10 mouse cellular contexts compared by ENCODE assay signal in the genomic region with DNA sequence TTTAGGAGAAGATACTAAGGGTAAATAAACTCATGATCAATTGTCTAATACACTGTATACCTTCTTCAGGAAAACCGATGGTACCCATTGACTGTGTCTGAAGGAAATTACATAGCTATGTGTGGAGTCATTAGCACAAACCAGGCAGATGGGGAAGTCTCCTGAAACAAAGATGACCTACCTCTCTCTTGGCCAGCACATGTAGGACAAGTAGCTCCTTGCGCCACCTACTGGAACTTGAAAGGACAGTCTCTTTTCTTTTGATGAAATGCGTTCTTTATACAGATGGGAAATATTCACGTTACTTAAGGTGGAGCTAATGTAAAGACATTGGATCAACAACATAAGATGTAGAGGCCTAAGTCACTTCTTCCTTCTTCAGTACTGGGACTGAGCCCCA. TPM values are rescaled to one million over a fixed set of nuclear protein-coding genes. Genes with fewer than 3 reads are reported as not detected.
DNase-seq lines count a peak whose midpoint lies in the region; ATAC-seq and TF ChIP-seq lines count a peak whose summit lies in the region.
"Had no signal": no experiment of that assay in that cellular context is flagged by ENCODE, and none has a peak within 500 bp of the region (broad histone marks: within the 10 kb centered on the region; RNA-seq: fewer than 3 reads in every experiment).

No protein-coding gene starts in this region.

- TF ChIP-seq CTCF in kidney, postnatal 0 days (IDR thresholded peaks at IDR 0.05; ENCODE audit: low read depth) = peak; percentile 92
- TF ChIP-seq CTCF in midbrain, postnatal 0 days (IDR thresholded peaks at IDR 0.05) = peak; percentile 83

- H3K4me2 ChIP-seq in hindbrain, embryonic 11.5 days (replicated peaks; ENCODE audit: low read depth, low read length) = no peak overlapping the region
- no peak overlapping the region for H3K4me2 ChIP-seq in hindbrain, embryonic 16.5 days (ENCODE audit: low read length)
- H3K4me2 ChIP-seq in kidney, postnatal 0 days (ENCODE audit: low read length) = no peak overlapping the region
- H3K4me2 ChIP-seq in midbrain, postnatal 0 days (ENCODE audit: low read depth, low read length, poor library complexity, severe bottlenecking) = no peak overlapping the region
- H3K4me2 ChIP-seq: embryonic facial prominence, embryonic 13.5 days had no signal

- H3K9ac ChIP-seq in hindbrain, embryonic 11.5 days (ENCODE audit: low read depth, low read length) = no peak overlapping the region
- no peak overlapping the region for H3K9ac ChIP-seq in hindbrain, embryonic 16.5 days (ENCODE audit: low read depth, low read length)
- no peak overlapping the region for H3K9ac ChIP-seq in kidney, postnatal 0 days (ENCODE audit: low read depth, low read length)
- no peak overlapping the region for H3K9ac ChIP-seq in midbrain, postnatal 0 days (replicated peaks; ENCODE audit: low read length, poor library complexity, severe bottlenecking)
- H3K9ac ChIP-seq: embryonic facial prominence, embryonic 13.5 days had no signal

- no peak overlapping the region for H3K27ac ChIP-seq in hindbrain, embryonic 11.5 days (ENCODE audit: low read depth, low read length)
- H3K27ac ChIP-seq in hindbrain, embryonic 16.5 days (ENCODE audit: low read depth, low read length) = no peak overlapping the region
- H3K27ac ChIP-seq in kidney, postnatal 0 days = no peak overlapping the region
- no peak overlapping the region for H3K27ac ChIP-seq in midbrain, postnatal 0 days (ENCODE audit: low read depth, low read length)
- H3K27ac ChIP-seq: embryonic facial prominence, embryonic 13.5 days; macrophage had no signal

- H3K9me3 ChIP-seq in hindbrain, embryonic 11.5 days (ENCODE audit: control insufficient read depth, low read length) = no peaks in the 10 kb centered on the region
- no peaks in the 10 kb centered on the region for H3K9me3 ChIP-seq in hindbrain, embryonic 16.5 days (ENCODE audit: control insufficient read depth, low read length)
- no peaks in the 10 kb centered on the region for H3K9me3 ChIP-seq in kidney, postnatal 0 days (replicated peaks; ENCODE audit: low read length)
- H3K9me3 ChIP-seq in midbrain, postnatal 0 days (ENCODE audit: low read length) = no peaks in the 10 kb centered on the region
- H3K9me3 ChIP-seq: embryonic facial prominence, embryonic 13.5 days had no signal

- peak; percentile 83 for DNase-seq in hindbrain, embryonic 11.5 days (ENCODE audit: low spot score)
- DNase-seq in B cell, adult 2 months = peak; percentile 46 to 63
- peak; percentile 26 for DNase-seq in WW6 (ENCODE audit: low read depth, low spot score)
- DNase-seq in embryo, embryonic 9.5 days (ENCODE audit: extremely low spot score) = peak; percentile 58
- DNase-seq in kidney, postnatal 0 days (ENCODE audit: low spot score) = peak; percentile 91
- DNase-seq in midbrain, postnatal 0 days (ENCODE audit: low spot score) = peak; percentile 85
- no peak for DNase-seq in right cerebral cortex, postnatal 14 days

- ATAC-seq in hindbrain, embryonic 11.5 days (ENCODE audit: low FRiP score) = no peak
- ATAC-seq in hindbrain, embryonic 16.5 days = no peak
- ATAC-seq in kidney, postnatal 0 days (replicated peaks; ENCODE audit: low FRiP score, low read depth) = 0 out of 2 replicates have a peak, but pooled peaks have one; percentile 31
- no peak for ATAC-seq in midbrain, postnatal 0 days (ENCODE audit: low FRiP score)

- no peaks in the 10 kb centered on the region for H3K4me1 ChIP-seq in hindbrain, embryonic 11.5 days (replicated peaks; ENCODE audit: control insufficient read depth, insufficient read depth, low read length)
- peaks cover 7% of the 10 kb centered on the region for H3K4me1 ChIP-seq in hindbrain, embryonic 16.5 days (ENCODE audit: control insufficient read depth, insufficient read depth, low read depth, low read length)
- no peaks in the 10 kb centered on the region for H3K4me1 ChIP-seq in kidney, postnatal 0 days (replicated peaks; ENCODE audit: insufficient read depth, low read length)
- H3K4me1 ChIP-seq in midbrain, postnatal 0 days (ENCODE audit: insufficient read depth, low read length) = no peaks in the 10 kb centered on the region

- no peak overlapping the region for H3K4me3 ChIP-seq in hindbrain, embryonic 11.5 days (ENCODE audit: low read depth, low read length)
- no peak overlapping the region for H3K4me3 ChIP-seq in hindbrain, embryonic 16.5 days (ENCODE audit: low read length)
- no peak overlapping the region for H3K4me3 ChIP-seq in kidney, postnatal 0 days (replicated peaks; ENCODE audit: low read depth, low read length)
- no peak overlapping the region for H3K4me3 ChIP-seq in midbrain, postnatal 0 days (ENCODE audit: low read depth, low read length)
- H3K4me3 ChIP-seq: embryonic facial prominence, embryonic 13.5 days had no signal

- H3K36me3 ChIP-seq in hindbrain, embryonic 11.5 days (ENCODE audit: control insufficient read depth, insufficient read depth, low read length) = no peaks in the 10 kb centered on the region
- H3K36me3 ChIP-seq in hindbrain, embryonic 16.5 days (ENCODE audit: control insufficient read depth, insufficient read depth, low read length) = no peaks in the 10 kb centered on the region
- H3K36me3 ChIP-seq in kidney, postnatal 0 days (ENCODE audit: insufficient read depth, low read length) = no peaks in the 10 kb centered on the region
- no peaks in the 10 kb centered on the region for H3K36me3 ChIP-seq in midbrain, postnatal 0 days (ENCODE audit: insufficient read depth, low read length)
- H3K36me3 ChIP-seq: embryonic facial prominence, embryonic 13.5 days had no signal

- no peaks in the 10 kb centered on the region for H3K27me3 ChIP-seq in hindbrain, embryonic 11.5 days (ENCODE audit: control insufficient read depth, insufficient read depth, low read length)
- H3K27me3 ChIP-seq in hindbrain, embryonic 16.5 days (replicated peaks; ENCODE audit: control insufficient read depth, insufficient read depth, low read length) = no peaks in the 10 kb centered on the region
- no peaks in the 10 kb centered on the region for H3K27me3 ChIP-seq in kidney, postnatal 0 days (ENCODE audit: insufficient read depth, low read length)
- H3K27me3 ChIP-seq in midbrain, postnatal 0 days (ENCODE audit: insufficient read depth, low read length) = no peaks in the 10 kb centered on the region
- H3K27me3 ChIP-seq: embryonic facial prominence, embryonic 13.5 days had no signal

- 9% methylated on average over 4 of the region's 4 CpGs for WGBS in hindbrain, embryonic 11.5 days
- 7% methylated on average over 4 of the region's 4 CpGs for WGBS in hindbrain, embryonic 16.5 days
- 5% methylated on average over 4 of the region's 4 CpGs for WGBS in kidney, postnatal 0 days
- WGBS in midbrain, postnatal 0 days = 6% methylated on average over 4 of the region's 4 CpGs

RNA-seq across cellular contexts. Expression of a gene that starts 7.0 kb away (rescaled TPM):
- 603 TPM in 2 replicates for polyA plus RNA-seq in hindbrain, embryonic 11.5 days (2014; fragmentation: Nextera tagmentation; extraction: Ambion mirVana)
- 204 and 212 TPM in 2 replicates for polyA plus RNA-seq in hindbrain, embryonic 16.5 days (2015; fragmentation: Nextera tagmentation; extraction: Ambion mirVana)
- polyA plus RNA-seq in kidney, postnatal 0 days (2015; fragmentation: Nextera tagmentation; extraction: Ambion mirVana) = 811 and 895 TPM in 2 replicates
- 45.8 and 51.7 TPM in 2 replicates for total RNA-seq in midbrain, postnatal 0 days (2014; rRNA removed)
- polyA plus RNA-seq in midbrain, postnatal 0 days (2015; fragmentation: Nextera tagmentation; extraction: Ambion mirVana) = 160 and 168 TPM in 2 replicates

RNA-seq across cellular contexts. Expression of a gene that starts 19.3 kb away (rescaled TPM):
- polyA plus RNA-seq in hindbrain, embryonic 11.5 days (2014; fragmentation: Nextera tagmentation; extraction: Ambion mirVana) = 34.3 and 34.9 TPM in 2 replicates
- polyA plus RNA-seq in hindbrain, embryonic 16.5 days (2015; fragmentation: Nextera tagmentation; extraction: Ambion mirVana) = 36.2 and 40.4 TPM in 2 replicates
- 9.3 and 10.9 TPM in 2 replicates for polyA plus RNA-seq in kidney, postnatal 0 days (2015; fragmentation: Nextera tagmentation; extraction: Ambion mirVana)
- total RNA-seq in midbrain, postnatal 0 days (2014; rRNA removed) = 26.0 and 29.6 TPM in 2 replicates
- polyA plus RNA-seq in midbrain, postnatal 0 days (2015; fragmentation: Nextera tagmentation; extraction: Ambion mirVana) = 15.2 and 18.2 TPM in 2 replicates

RNA-seq across cellular contexts. Expression of a gene that starts 36.4 kb away (rescaled TPM):
- 11.2 and 12.0 TPM in 2 replicates for polyA plus RNA-seq in hindbrain, embryonic 11.5 days (2014; fragmentation: Nextera tagmentation; extraction: Ambion mirVana)
- 12.1 and 12.3 TPM in 2 replicates for polyA plus RNA-seq in hindbrain, embryonic 16.5 days (2015; fragmentation: Nextera tagmentation; extraction: Ambion mirVana)
- polyA plus RNA-seq in kidney, postnatal 0 days (2015; fragmentation: Nextera tagmentation; extraction: Ambion mirVana) = 29.2 and 33.6 TPM in 2 replicates
- 18.6 and 18.8 TPM in 2 replicates for total RNA-seq in midbrain, postnatal 0 days (2014; rRNA removed)
- 9.6 and 12.9 TPM in 2 replicates for polyA plus RNA-seq in midbrain, postnatal 0 days (2015; fragmentation: Nextera tagmentation; extraction: Ambion mirVana)
